Mouse (Mus musculus) embryonic facial prominence, embryonic 12.5 days (tissue): ENCODE measurements at regions not wholly inside any gene's neighbourhood (a gene's known extent, or its start where the extent isn't known, plus 50 kb on each side); places are given as distances from the start of the nearest gene placed in this dataset.

Source experiments
- ATAC-seq: fragments of 200-750 bp; cut with Nextera tagmentation; 2 replicates; pipeline ENCODE4 v1.8.0; 2017; ENCODE audit not compliant: insufficient number of reproducible peaks, insufficient read depth, low FRiP score, low TSS enrichment
- H3K27ac ChIP-seq: fragments of 300-500 bp; sonication (generic); 2 replicates; pipeline ENCODE4 v1.5.1; 2016; ENCODE audit warnings: mild to moderate bottlenecking
- H3K27me3 ChIP-seq: fragments of 300-500 bp; sonication (generic); 2 replicates; pipeline ENCODE4 v1.6.1; 2016; ENCODE audit warnings: mild to moderate bottlenecking, moderate library complexity
- H3K36me3 ChIP-seq: fragments of 300-500 bp; sonication (generic); 2 replicates; pipeline ENCODE4 v1.6.1; 2016; ENCODE audit warnings: mild to moderate bottlenecking
- H3K4me1 ChIP-seq: fragments of 300-500 bp; sonication (generic); 2 replicates; pipeline ENCODE4 v1.6.1; 2016
- H3K4me2 ChIP-seq: fragments of 300-500 bp; sonication (generic); replicated peaks from 2 replicates; pipeline ENCODE4 v1.6.1; 2016; ENCODE audit warnings: mild to moderate bottlenecking, moderate library complexity
- H3K4me3 ChIP-seq: fragments of 300-500 bp; sonication (generic); 2 replicates; pipeline ENCODE4 v1.5.1; 2016; ENCODE audit warnings: mild to moderate bottlenecking
- H3K9ac ChIP-seq: fragments of 300-500 bp; sonication (generic); 2 replicates; pipeline ENCODE4 v1.6.1; 2016; ENCODE audit warnings: mild to moderate bottlenecking, moderate library complexity
- H3K9me3 ChIP-seq: fragments of 300-500 bp; sonication (generic); 2 replicates; pipeline ENCODE4 v1.6.1; 2016; ENCODE audit warnings: mild to moderate bottlenecking, moderate library complexity
- WGBS: fragments of 180-500 bp; shearing (Covaris S2); methylation state at CpG from one replicate; pipeline ENCODE4 v1.1.7; 2016; 5-methylcytosine and 5-hydroxymethylcytosine counted together

- Histone ChIP-seq H3K36me3 (no peaks in the 10 kb centered on the region), H3K4me2 (no peak overlapping the region), H3K27ac (no peak overlapping the region), H3K27me3 (no peaks in the 10 kb centered on the region), H3K4me1 (no peaks in the 10 kb centered on the region), H3K9ac (no peak overlapping the region), H3K4me3 (no peak overlapping the region), H3K9me3 (no peaks in the 10 kb centered on the region)
- WGBS: 88% methylated on average over 3 of the region's 3 CpGs
- no peak for ATAC-seq
These were observed 67.0 kb upstream of the Tle4 start for GRCm38 (mm10) chr19:14664682-14665417.

GRCm38 (mm10) chr19:14664096-14664586 is 66.3 kb upstream of the Tle4 start:
- H3K4me3 ChIP-seq: no peak overlapping the region
- no peaks in the 10 kb centered on the region for H3K36me3 ChIP-seq
- no peak overlapping the region for H3K4me2 ChIP-seq
- no peak overlapping the region for H3K27ac ChIP-seq
- no peak for ATAC-seq
- no peaks in the 10 kb centered on the region for H3K4me1 ChIP-seq
- no peaks in the 10 kb centered on the region for H3K9me3 ChIP-seq
- H3K9ac ChIP-seq: no peak overlapping the region
- H3K27me3 ChIP-seq: no peaks in the 10 kb centered on the region
- WGBS: 53% methylated on average over 2 of the region's 2 CpGs

- Histone ChIP-seq H3K9ac (no peak overlapping the region), H3K9me3 (no peaks in the 10 kb centered on the region), H3K36me3 (no peaks in the 10 kb centered on the region), H3K4me1 (no peaks in the 10 kb centered on the region), H3K27ac (no peak overlapping the region), H3K4me2 (no peak overlapping the region), H3K4me3 (no peak overlapping the region), H3K27me3 (no peaks in the 10 kb centered on the region)
- WGBS: 74% methylated on average over 4 of the region's 4 CpGs
- no peak for ATAC-seq
These were observed 65.5 kb upstream of the Tle4 start for GRCm38 (mm10) chr19:14663350-14663749.

- Histone ChIP-seq H3K9me3 (no peaks in the 10 kb centered on the region), H3K27ac (no peak overlapping the region), H3K4me3 (no peak overlapping the region), H3K36me3 (no peaks in the 10 kb centered on the region), H3K27me3 (no peaks in the 10 kb centered on the region), H3K4me2 (no peak overlapping the region), H3K4me1 (no peaks in the 10 kb centered on the region), H3K9ac (no peak overlapping the region)
- 69% methylated on average over 4 of the region's 4 CpGs for WGBS
- ATAC-seq: no peak
These were observed 61.9 kb upstream of the Tle4 start for GRCm38 (mm10) chr19:14659725-14660124.

- H3K27me3 ChIP-seq: no peaks in the 10 kb centered on the region
- H3K9me3 ChIP-seq: no peaks in the 10 kb centered on the region
- no peak overlapping the region for H3K9ac ChIP-seq
- H3K4me2 ChIP-seq: no peak overlapping the region
- WGBS: 94% methylated on average over 2 of the region's 2 CpGs
- no peaks in the 10 kb centered on the region for H3K36me3 ChIP-seq
- no peaks in the 10 kb centered on the region for H3K4me1 ChIP-seq
- no peak for ATAC-seq
- no peak overlapping the region for H3K27ac ChIP-seq
- H3K4me3 ChIP-seq: no peak overlapping the region
These were observed 60.6 kb upstream of the Tle4 start for GRCm38 (mm10) chr19:14658479-14658878.

- 73% methylated on average over 2 of the region's 2 CpGs for WGBS
- no peaks in the 10 kb centered on the region for H3K36me3 ChIP-seq
These were observed 58.2 kb upstream of the Tle4 start for GRCm38 (mm10) chr19:14656022-14656388.

GRCm38 (mm10) chr19:14655302-14656021 is 57.6 kb upstream of the Tle4 start:
- no peak overlapping the region for H3K4me3 ChIP-seq
- 79% methylated on average over 5 of the region's 5 CpGs for WGBS
- no peak overlapping the region for H3K4me2 ChIP-seq
- H3K27me3 ChIP-seq: no peaks in the 10 kb centered on the region
- no peak for ATAC-seq
- no peaks in the 10 kb centered on the region for H3K4me1 ChIP-seq
- no peak overlapping the region for H3K9ac ChIP-seq
- no peak overlapping the region for H3K27ac ChIP-seq
- no peaks in the 10 kb centered on the region for H3K9me3 ChIP-seq
- no peaks in the 10 kb centered on the region for H3K36me3 ChIP-seq

More at GRCm38 (mm10) chr19:14656022-14656388, 58.2 kb upstream of the Tle4 start:
- H3K27me3 ChIP-seq: no peaks in the 10 kb centered on the region
- no peak overlapping the region for H3K4me2 ChIP-seq
- H3K9me3 ChIP-seq: no peaks in the 10 kb centered on the region
- H3K27ac ChIP-seq: no peak overlapping the region
- no peak overlapping the region for H3K4me3 ChIP-seq
- no peaks in the 10 kb centered on the region for H3K4me1 ChIP-seq
- no peak overlapping the region for H3K9ac ChIP-seq
- no peak for ATAC-seq
